ENCODE assay signal across 16 mouse cellular contexts in genomic region chr6:91549621-91550020, GRCm38 (mm10). TPM values are rescaled to one million over a fixed set of nuclear protein-coding genes. Genes with fewer than 3 reads are reported as not detected.
DNase-seq lines count a peak whose midpoint lies in the region; ATAC-seq and TF ChIP-seq lines count a peak whose summit lies in the region.
"Had no signal": no experiment of that assay in that cellular context is flagged by ENCODE, and none has a peak within 500 bp of the region (broad histone marks: within the 10 kb centered on the region; RNA-seq: fewer than 3 reads in every experiment).

No protein-coding gene starts in this region.

- peak overlapping the region; percentile 47; the same call in 1 of the 2 replicates for H3K27ac ChIP-seq in kidney, postnatal 0 days
- no peak overlapping the region for H3K27ac ChIP-seq in kidney, adult 2 months (ENCODE audit: insufficient read depth, low read depth, low read length)
- peak overlapping the region; percentile 73 for H3K27ac ChIP-seq in embryonic facial prominence, embryonic 12.5 days
- H3K27ac ChIP-seq in limb, embryonic 15.5 days = no peak overlapping the region
- H3K27ac ChIP-seq: stomach, embryonic 15.5 days had no signal

- ATAC-seq in kidney, postnatal 0 days (replicated peaks; ENCODE audit: low FRiP score, low read depth) = peak; percentile 43
- ATAC-seq in embryonic facial prominence, embryonic 12.5 days (ENCODE audit: insufficient number of reproducible peaks, insufficient read depth, low FRiP score, low TSS enrichment) = 0 out of 2 replicates have a peak, but pooled peaks have one; percentile 41
- ATAC-seq in limb, embryonic 15.5 days (ENCODE audit: insufficient number of reproducible peaks, low FRiP score, low TSS enrichment, low read depth) = peak; percentile 65; the same call in 1 of the 2 replicates
- ATAC-seq: forebrain, embryonic 14.5 days; intestine, embryonic 16.5 days had no signal

- no peaks in the 10 kb centered on the region for H3K4me1 ChIP-seq in kidney, postnatal 0 days (replicated peaks; ENCODE audit: insufficient read depth, low read length)
- no peaks in the 10 kb centered on the region for H3K4me1 ChIP-seq in kidney, adult 2 months (ENCODE audit: control insufficient read depth, insufficient read depth, low read length)
- H3K4me1 ChIP-seq in embryonic facial prominence, embryonic 12.5 days = peaks cover 27% of the 10 kb centered on the region
- peaks cover 11% of the 10 kb centered on the region for H3K4me1 ChIP-seq in limb, embryonic 15.5 days
- H3K4me1 ChIP-seq: stomach, embryonic 15.5 days had no signal

- H3K36me3 ChIP-seq in kidney, postnatal 0 days (ENCODE audit: insufficient read depth, low read length) = no peaks in the 10 kb centered on the region
- H3K36me3 ChIP-seq in kidney, adult 2 months (ENCODE audit: control insufficient read depth, insufficient read depth, low read length) = no peaks in the 10 kb centered on the region
- no peaks in the 10 kb centered on the region for H3K36me3 ChIP-seq in embryonic facial prominence, embryonic 12.5 days
- H3K36me3 ChIP-seq in limb, embryonic 15.5 days = no peaks in the 10 kb centered on the region
- H3K36me3 ChIP-seq: heart, embryonic 12.5 days; stomach, embryonic 15.5 days had no signal

- peak; percentile 59 for DNase-seq in kidney, postnatal 0 days (ENCODE audit: low spot score)
- no peak for DNase-seq in kidney, adult 2 months
- peak; percentile 75 to 92 for DNase-seq in lung, postnatal 4 days
- DNase-seq in cerebellum, adult 11-12 months = no peak
- DNase-seq in left cerebral cortex, adult 9 months (ENCODE audit: low spot score in 2 of 2) = no peak
- no peak for DNase-seq in spleen, adult 18-20 months
- DNase-seq: cerebellum, postnatal 14 days; gastrocnemius, postnatal 10 days; thymus, postnatal 36 days had no signal

- H3K9ac ChIP-seq in kidney, postnatal 0 days (ENCODE audit: low read depth, low read length) = no peak overlapping the region
- H3K9ac ChIP-seq in embryonic facial prominence, embryonic 12.5 days = no peak overlapping the region
- no peak overlapping the region for H3K9ac ChIP-seq in limb, embryonic 15.5 days
- H3K9ac ChIP-seq: heart, embryonic 12.5 days; stomach, embryonic 15.5 days had no signal

- 30% methylated on average over 5 of the region's 5 CpGs for WGBS in kidney, postnatal 0 days
- 59% methylated on average over 5 of the region's 5 CpGs for WGBS in kidney, adult 2 months
- 19% methylated on average over 5 of the region's 5 CpGs for WGBS in embryonic facial prominence, embryonic 12.5 days
- WGBS in limb, embryonic 15.5 days = 21% methylated on average over 5 of the region's 5 CpGs

- no peaks in the 10 kb centered on the region for H3K27me3 ChIP-seq in kidney, postnatal 0 days (ENCODE audit: insufficient read depth, low read length)
- no peaks in the 10 kb centered on the region for H3K27me3 ChIP-seq in kidney, adult 2 months (replicated peaks; ENCODE audit: control insufficient read depth, insufficient read depth, low read length)
- H3K27me3 ChIP-seq in embryonic facial prominence, embryonic 12.5 days = no peaks in the 10 kb centered on the region
- H3K27me3 ChIP-seq in limb, embryonic 15.5 days = no peaks in the 10 kb centered on the region
- H3K27me3 ChIP-seq: stomach, embryonic 15.5 days had no signal

- H3K4me3 ChIP-seq in kidney, postnatal 0 days (replicated peaks; ENCODE audit: low read depth, low read length) = no peak overlapping the region
- no peak overlapping the region for H3K4me3 ChIP-seq in kidney, adult 2 months (ENCODE audit: insufficient read depth, low read depth, low read length)
- H3K4me3 ChIP-seq in embryonic facial prominence, embryonic 12.5 days = no peak overlapping the region
- no peak overlapping the region for H3K4me3 ChIP-seq in limb, embryonic 15.5 days
- H3K4me3 ChIP-seq: heart, embryonic 12.5 days; myocyte; stomach, embryonic 15.5 days had no signal

- no peak overlapping the region for H3K4me2 ChIP-seq in kidney, postnatal 0 days (ENCODE audit: low read length)
- H3K4me2 ChIP-seq in embryonic facial prominence, embryonic 12.5 days (replicated peaks) = no peak overlapping the region
- no peak overlapping the region for H3K4me2 ChIP-seq in limb, embryonic 15.5 days
- H3K4me2 ChIP-seq: heart, embryonic 12.5 days; stomach, embryonic 15.5 days had no signal

- H3K9me3 ChIP-seq in kidney, postnatal 0 days (replicated peaks; ENCODE audit: low read length) = no peaks in the 10 kb centered on the region
- H3K9me3 ChIP-seq in embryonic facial prominence, embryonic 12.5 days = no peaks in the 10 kb centered on the region
- H3K9me3 ChIP-seq in limb, embryonic 15.5 days = no peaks in the 10 kb centered on the region
- H3K9me3 ChIP-seq: heart, embryonic 12.5 days; stomach, embryonic 15.5 days had no signal

- TF ChIP-seq CTCF in kidney, postnatal 0 days (IDR thresholded peaks at IDR 0.05; ENCODE audit: low read depth) = no peak
- TF ChIP-seq CTCF in kidney, adult 2 months (conservative IDR thresholded peaks at IDR 0.05; ENCODE audit: insufficient read depth, insufficient read length, low read depth, low read length) = no peak

- TF ChIP-seq POLR2A in kidney, adult 2 months (IDR thresholded peaks at IDR 0.05; ENCODE audit: low read depth, low read length) = no peak

RNA-seq across cellular contexts. Expression of gene Lsm3, which starts 33.9 kb away (rescaled TPM):
- polyA plus RNA-seq in kidney, postnatal 0 days (2015; fragmentation: Nextera tagmentation; extraction: Ambion mirVana) = 215 and 222 TPM in 2 replicates
- 23.8 and 25.5 TPM in 2 replicates for polyA plus RNA-seq in kidney, adult 2 months (2012; rRNA removed)
- polyA plus RNA-seq in embryonic facial prominence, embryonic 12.5 days (2016; fragmentation: Nextera tagmentation; extraction: Ambion mirVana) = 277 and 283 TPM in 2 replicates
- 186 and 202 TPM in 2 replicates for polyA plus RNA-seq in limb, embryonic 15.5 days (2015; fragmentation: Nextera tagmentation; extraction: Ambion mirVana)

RNA-seq across cellular contexts. Expression of gene Xpc, which starts 33.9 kb away (rescaled TPM):
- 29.2 and 29.4 TPM in 2 replicates for polyA plus RNA-seq in kidney, postnatal 0 days (2015; fragmentation: Nextera tagmentation; extraction: Ambion mirVana)
- 16.9 and 17.7 TPM in 2 replicates for polyA plus RNA-seq in kidney, adult 2 months (2012; rRNA removed)
- 24.5 and 24.8 TPM in 2 replicates for polyA plus RNA-seq in embryonic facial prominence, embryonic 12.5 days (2016; fragmentation: Nextera tagmentation; extraction: Ambion mirVana)
- polyA plus RNA-seq in limb, embryonic 15.5 days (2015; fragmentation: Nextera tagmentation; extraction: Ambion mirVana) = 13.9 and 14.2 TPM in 2 replicates

Comparison
In these comparisons a context has a peak if more than half of its experiments do, and no peak if none do; other contexts are left out.
1. DNase-seq: peak in kidney, postnatal 0 days (single experiment) and lung, postnatal 4 days (2 of 2); none in kidney, adult 2 months (single experiment), cerebellum, adult 11-12 months (single experiment), left cerebral cortex, adult 9 months (0 of 2) and spleen, adult 18-20 months (0 of 2).
2. H3K27ac ChIP-seq: peak in kidney, postnatal 0 days (single experiment) and embryonic facial prominence, embryonic 12.5 days (single experiment); none in kidney, adult 2 months (single experiment) and limb, embryonic 15.5 days (single experiment).
3. Peak in every context shown above with its lines, with median percentiles within 50 percentile points of each other: ATAC-seq.